Mouse (Mus musculus) left cerebral cortex, adult 2 months (tissue): Measurements from ENCODE around the gene Pknox2. TPM values are rescaled to one million over a fixed set of nuclear protein-coding genes. Genes with fewer than 3 reads are reported as not detected.

ENCODE experiments used
- DNase-seq, 2 experiments: peaks; one replicate each; pipeline ENCODE4 v3.0.0; 2021 to 2022; ENCODE audit warnings: low spot score in 2 of 2, mixed read lengths in 1 of 2; ENCODE audit errors: extremely low spot score in 1 of 2
- H3K27ac ChIP-seq: fragments of 200-600 bp; 2 replicates; pipeline ENCODE4 v1.8.1; 2022
- H3K4me3 ChIP-seq: fragments of 200-600 bp; 2 replicates; pipeline ENCODE4 v1.8.1; 2022
- CTCF ChIP-seq: fragments of 200-600 bp; IDR thresholded peaks from 2 replicates; pipeline ENCODE4 v1.8.1; 2022; ENCODE audit warnings: antibody characterized with exemption, mild to moderate bottlenecking, moderate library complexity
- intact Hi-C: fragments of 180-260 bp; cut with DNase I; formaldehyde crosslinking; loops from one replicate; pipeline ENCODE4 v1.15.1; 2025
- total RNA-seq, 2 experiments: library from RNA; stranded (reverse); gene quantifications; 2 replicates each; pipeline ENCODE4 v1.2.3; 2021

Pknox2 gene
- total RNA-seq, 2 experiments from 2014 or later: 79.1 to 84.5 TPM

DNA sequence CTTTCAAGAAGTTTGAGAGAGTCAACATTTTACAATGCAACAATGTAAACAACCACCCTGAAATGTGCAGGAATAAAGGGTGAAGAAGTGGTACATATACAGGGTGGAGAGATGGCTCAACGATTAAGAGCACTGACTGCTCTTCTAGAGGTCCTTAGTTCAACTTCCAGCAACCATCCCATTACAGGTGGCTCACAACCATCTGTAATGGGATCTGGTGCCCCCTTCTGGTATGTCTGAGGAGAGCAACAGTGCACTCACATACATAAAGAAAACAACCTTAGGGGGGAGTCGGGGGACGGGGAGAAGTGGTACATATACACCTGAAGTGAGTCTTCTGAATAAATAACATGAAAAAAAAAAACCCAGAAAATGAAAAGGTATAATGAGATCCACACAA, 262.0 kb downstream of the Pknox2 start:
- intact Hi-C loops: no loop called here
- DNase-seq: no peak
- TF ChIP-seq CTCF: peak; percentile 61
- Histone ChIP-seq H3K4me3 (no peak overlapping the region), H3K27ac (no peak overlapping the region)

DNA sequence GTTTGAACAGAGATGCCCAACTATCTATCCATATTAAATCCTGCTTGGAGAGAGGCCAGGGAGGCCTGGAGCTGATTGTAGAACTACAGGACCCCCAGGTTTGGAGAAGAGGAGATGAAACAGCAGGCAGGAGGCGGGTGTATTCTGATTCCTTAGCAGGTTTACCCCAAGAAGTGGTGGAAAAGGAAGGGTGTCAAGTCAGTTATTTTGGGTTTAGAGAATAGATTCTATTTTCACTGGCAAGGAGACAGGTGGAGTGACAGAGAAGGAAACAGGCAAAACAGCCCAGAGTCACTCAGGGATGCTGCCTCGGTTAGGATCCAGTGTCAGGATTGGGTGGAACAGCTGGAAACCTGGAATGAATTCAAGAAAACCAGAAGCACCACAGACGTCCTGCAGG, 263.6 kb downstream of the Pknox2 start:
- intact Hi-C loops: no loop called here
- Histone ChIP-seq H3K4me3 (no peak overlapping the region), H3K27ac (peak overlapping the region; percentile 83)
- TF ChIP-seq CTCF: no peak
- DNase-seq: no peak

DNA sequence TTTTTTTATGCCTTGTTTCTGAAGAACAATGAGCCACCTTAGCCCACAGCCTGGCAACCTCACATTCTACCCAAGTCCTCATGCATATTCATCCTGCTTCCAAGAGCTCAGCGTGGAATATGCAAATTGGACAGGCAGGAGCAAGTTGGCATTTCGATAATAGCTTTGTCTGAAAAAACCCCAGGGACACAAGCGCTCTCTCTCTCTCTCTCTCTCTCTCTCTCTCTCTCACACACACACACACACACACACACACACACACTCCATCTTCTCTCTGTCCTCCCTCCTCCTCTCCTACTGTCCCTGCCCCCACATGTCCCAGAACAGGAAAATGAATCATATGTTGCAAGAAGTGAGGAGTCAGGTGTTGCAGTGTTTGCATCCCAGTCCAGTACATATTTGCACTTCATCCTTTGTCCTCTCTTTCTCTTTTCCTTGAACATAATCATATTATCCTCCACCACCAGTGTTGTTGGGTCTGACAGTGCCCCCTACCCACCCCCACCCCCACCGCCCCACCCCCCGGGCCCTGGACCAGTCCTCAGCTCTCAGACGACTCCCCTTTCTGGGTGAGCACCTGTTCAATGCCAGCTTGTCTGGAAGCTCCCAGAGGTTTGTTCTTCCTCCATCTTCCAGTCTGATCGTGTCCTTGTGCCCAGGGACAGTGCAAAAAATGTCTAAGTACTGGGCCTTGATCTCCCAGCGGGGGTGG, 265.0 kb downstream of the Pknox2 start:
- Histone ChIP-seq H3K27ac (peak overlapping the region; percentile 86), H3K4me3 (no peak overlapping the region)
- peak; percentile 44 to 54 for DNase-seq
- intact Hi-C loops: no loop called here
- TF ChIP-seq CTCF: no peak

DNA sequence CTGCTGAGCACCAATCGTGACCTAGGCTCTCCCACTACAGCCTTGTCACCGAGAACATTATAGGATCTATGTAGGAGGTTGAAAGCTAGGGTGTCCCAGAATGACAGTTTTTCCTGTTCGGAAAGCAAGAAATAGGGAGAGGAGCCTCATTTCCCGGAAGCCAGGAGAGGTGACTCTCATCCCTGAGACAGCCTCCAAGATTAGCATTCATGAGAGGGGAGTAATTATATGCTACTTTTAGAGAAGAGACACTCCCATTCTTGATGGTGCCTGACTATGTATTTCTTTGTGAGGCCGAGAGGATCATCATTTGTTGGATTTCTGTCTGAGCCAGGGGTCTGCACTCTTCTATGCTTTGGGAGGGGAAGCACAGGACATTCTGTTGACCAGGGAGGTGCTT, 265.6 kb downstream of the Pknox2 start:
- H3K27ac ChIP-seq: peak overlapping the region; percentile 86
- intact Hi-C loops: no loop called here
- DNase-seq: no peak

DNA sequence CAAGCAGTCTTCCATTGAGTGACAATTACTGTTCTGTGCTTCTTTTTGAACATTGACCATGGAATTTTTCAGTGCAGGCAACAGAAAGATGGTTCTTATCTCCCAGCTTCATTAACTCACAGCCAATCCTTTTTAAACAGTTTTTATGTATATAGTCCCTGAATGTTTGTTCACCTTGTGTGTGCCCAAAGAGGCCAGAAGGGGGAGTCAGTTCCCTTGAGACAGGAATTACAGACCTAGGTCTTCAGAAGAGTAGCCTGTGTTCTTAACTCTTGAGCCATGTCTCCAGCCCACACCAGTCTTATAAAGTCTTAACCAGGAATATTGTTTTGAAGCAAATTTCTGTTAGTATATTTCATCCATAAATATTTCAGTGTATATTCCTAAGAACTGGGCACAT, 270.4 kb downstream of the Pknox2 start:
- intact Hi-C loops: no loop called here
- Histone ChIP-seq H3K27ac (no peak overlapping the region), H3K4me3 (no peak overlapping the region)
- no peak for DNase-seq
- peak; percentile 37 for TF ChIP-seq CTCF

More for the DNA sequence above, 265.6 kb downstream of the Pknox2 start:
- no peak for TF ChIP-seq CTCF
- no peak overlapping the region for H3K4me3 ChIP-seq

DNA sequence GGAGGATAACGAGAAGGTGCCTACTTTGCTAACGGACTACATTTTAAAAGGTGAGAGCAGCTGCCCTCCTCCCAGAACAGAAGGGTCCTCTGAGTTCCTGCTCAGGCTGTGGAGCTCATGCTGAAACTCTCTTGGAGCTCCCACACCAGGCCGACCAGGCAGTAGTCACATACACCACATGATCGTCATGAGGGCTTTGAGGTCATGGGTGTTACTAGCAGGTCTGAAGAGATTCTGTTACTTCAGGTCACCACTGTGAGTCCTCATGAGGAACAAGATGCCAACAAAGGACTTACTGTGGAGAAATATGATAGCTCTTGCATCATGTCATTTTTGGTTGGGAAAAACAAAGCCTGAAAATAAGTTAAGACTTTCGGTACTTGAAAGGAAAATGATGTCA, 270.9 kb downstream of the Pknox2 start:
- no peak for TF ChIP-seq CTCF
- no peak overlapping the region for H3K4me3 ChIP-seq
- H3K27ac ChIP-seq: no peak overlapping the region
- intact Hi-C loops: no loop called here
- DNase-seq: no peak

DNA sequence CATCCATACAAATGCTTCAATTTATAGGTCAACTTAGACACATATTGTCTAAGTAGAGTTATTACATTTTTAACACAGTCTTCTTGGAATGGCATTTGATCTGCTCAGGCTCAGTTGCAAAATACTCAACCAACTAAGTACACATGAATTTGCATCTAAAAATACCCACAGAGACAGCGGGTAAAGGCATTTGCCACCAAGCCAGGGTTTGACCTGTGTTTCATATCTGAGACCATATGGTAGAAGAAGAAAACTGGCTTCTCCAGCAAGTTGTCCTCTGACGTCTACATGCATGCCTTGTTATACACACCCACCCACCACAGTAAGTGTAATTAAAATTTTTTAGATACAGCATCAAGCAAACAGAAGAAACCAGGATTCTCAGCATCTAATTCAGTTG, 273.4 kb downstream of the Pknox2 start:
- no peak for DNase-seq
- no peak overlapping the region for H3K4me3 ChIP-seq
- intact Hi-C loops: loop anchor here (5.0 kb wide), 1 partner anchor 76 kb away; the partner anchor contains the start of gene Ei24
- H3K27ac ChIP-seq: no peak overlapping the region
- no peak for TF ChIP-seq CTCF

DNA sequence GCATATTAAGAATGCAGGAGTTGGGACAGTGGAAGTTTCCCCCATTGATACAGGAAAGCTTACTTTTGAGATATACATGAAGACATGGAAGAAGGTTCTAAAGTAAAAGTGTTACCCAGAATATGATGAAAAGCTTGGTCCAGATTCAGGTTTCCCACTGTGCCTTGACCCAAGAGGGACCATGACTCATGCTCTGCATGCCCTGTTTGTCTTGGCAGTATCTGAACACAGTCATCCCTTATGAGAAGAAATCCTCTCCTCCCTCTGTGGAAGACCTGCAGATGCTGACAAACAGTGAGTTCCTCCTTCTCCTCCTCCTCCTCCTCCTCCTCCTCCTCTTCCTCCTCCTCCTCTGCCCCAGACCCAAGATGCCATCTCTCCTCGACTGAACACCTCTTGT, 276.9 kb downstream of the Pknox2 start:
- intact Hi-C loops: loop anchor here (5.0 kb wide), 1 partner anchor 73 kb away; the partner anchor contains the start of gene Ei24
- H3K4me3 ChIP-seq: no peak overlapping the region
- no peak for TF ChIP-seq CTCF
- no peak overlapping the region for H3K27ac ChIP-seq
- no peak for DNase-seq

DNA sequence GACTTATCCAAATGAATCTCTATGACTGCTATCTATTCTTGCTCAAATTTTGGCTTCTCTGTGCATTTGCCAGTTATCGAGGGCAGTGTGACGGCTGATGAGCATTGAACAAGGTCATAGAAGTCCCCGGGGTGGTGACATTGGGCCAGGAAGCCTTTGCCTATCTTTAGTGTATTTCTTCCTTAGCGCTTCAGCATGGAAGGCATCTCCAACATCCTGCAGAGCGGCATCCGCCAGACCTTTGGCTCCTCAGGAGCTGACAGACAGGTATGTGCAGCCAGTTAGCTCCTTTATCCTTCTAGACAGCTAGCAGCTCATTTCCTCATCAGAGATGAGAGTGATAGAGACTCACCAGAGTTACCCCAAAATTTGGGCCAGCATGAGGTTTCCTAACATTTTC, 278.5 kb downstream of the Pknox2 start:
- DNase-seq: no peak
- intact Hi-C loops: no loop called here
- Histone ChIP-seq H3K4me3 (no peak overlapping the region), H3K27ac (no peak overlapping the region)
- TF ChIP-seq CTCF: no peak

DNA sequence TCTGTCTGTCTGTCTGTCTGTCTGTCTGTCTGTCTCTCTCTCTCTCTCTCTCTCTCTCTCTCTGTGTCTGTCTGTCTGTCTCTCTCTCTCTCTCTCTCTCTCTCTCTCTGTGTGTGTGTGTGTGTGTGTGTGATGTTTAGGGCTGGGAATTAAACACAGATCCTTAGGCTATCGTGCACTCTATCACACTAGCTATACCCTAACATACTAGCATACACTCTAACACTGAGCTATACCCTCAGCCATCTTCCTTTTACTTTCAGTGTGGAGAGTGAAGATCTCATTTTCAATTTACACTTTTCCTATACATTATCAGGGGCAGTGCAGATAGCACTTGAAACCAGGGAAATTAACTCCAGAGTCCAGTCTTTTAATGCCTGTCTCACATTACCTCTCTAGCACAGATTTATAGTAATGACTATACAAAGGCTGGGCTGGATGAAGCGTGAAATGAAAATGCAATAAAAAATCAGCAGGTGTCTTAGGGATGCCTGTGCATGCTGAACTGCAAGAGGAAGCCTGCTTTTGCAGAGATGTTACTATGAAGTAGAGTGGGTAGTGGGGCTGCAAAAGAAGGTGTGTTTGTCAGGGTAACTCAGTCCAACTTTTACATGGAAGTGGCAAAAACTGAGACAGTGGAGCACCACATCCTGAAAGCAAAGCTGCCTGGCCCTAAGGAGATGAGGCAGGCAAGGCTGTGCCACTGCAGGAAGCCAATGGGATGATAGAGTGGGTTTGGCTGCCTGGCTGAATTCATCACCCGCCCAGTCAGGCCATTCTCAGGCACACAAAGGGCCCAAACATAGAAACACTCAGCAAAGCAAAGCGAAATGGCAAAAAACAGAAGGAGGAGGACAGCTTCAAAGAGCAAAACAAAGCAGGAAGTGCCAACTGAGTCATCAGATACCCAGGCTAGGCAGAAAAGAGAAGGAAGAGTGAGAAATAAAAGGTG, 282.1 kb downstream of the Pknox2 start:
- no peak for TF ChIP-seq CTCF
- Histone ChIP-seq H3K4me3 (no peak overlapping the region), H3K27ac (peak overlapping the region; percentile 55; the same call in 1 of the 2 replicates)
- DNase-seq: no peak
- intact Hi-C loops: loop anchor here (5.0 kb wide), 1 partner anchor 83 kb away; no protein-coding TSS in a partner anchor

DNA sequence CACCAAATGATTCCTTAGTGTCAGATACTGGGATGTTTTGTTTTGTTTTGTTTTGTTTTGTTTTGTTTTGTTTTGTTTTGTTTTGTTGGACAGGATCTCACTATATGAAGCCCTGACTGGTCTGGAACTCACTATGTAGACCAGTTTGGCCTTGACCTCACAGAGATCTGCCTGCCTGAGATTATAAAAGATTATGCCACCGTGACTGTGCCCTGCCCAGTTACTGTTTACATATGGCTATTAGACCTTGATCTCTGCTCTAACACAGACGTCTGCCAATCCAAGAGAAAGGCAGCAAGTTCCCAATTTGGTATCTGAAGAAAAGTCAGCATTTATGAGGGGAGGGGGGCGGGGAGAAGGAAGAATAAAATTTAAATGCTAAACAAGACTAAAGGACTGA, 283.5 kb downstream of the Pknox2 start:
- H3K4me3 ChIP-seq: no peak overlapping the region
- DNase-seq: no peak
- H3K27ac ChIP-seq: no peak overlapping the region
- no peak for TF ChIP-seq CTCF
- intact Hi-C loops: loop anchor here (5.0 kb wide), 1 partner anchor 81 kb away; no protein-coding TSS in a partner anchor

DNA sequence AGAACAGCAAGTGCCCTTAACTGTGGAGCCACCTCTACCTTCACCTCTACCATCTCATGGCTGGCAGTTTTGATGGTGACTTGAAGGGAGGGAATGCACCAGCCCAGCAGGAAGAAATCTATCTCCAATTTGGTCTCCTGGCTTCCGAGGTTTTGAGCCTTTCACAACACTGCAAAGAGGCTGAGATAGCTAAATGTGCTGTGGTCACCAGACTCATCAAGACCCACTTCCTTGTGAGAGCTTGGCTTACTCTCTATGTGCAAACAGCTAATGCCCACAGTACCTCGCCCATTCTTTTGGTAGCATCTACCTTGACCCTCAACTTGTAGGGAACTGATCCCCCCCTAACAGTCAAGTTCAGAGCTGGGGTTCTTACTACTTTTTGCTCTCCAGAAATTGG, 284.6 kb downstream of the Pknox2 start:
- intact Hi-C loops: loop anchor here (5.0 kb wide), 1 partner anchor 80 kb away; no protein-coding TSS in a partner anchor
- Histone ChIP-seq H3K27ac (no peak overlapping the region), H3K4me3 (no peak overlapping the region)
- no peak for DNase-seq
- no peak for TF ChIP-seq CTCF
